Mouse (Mus musculus): Measurements from ENCODE around the gene Mid1. TPM values are rescaled to one million over a fixed set of nuclear protein-coding genes. Genes with fewer than 3 reads are reported as not detected.
"Not testable (repeated sequence)": the region's sequence is repeated elsewhere in the genome, so short reads cannot be mapped to it uniquely, and the experiment has no call there.

Mid1 gene
- polyA plus RNA-seq, 1 experiment from 2014 or later = 1.5 TPM

- ATAC-seq (ENCODE audit: low FRiP score, low TSS enrichment) = not testable (repeated sequence)
- 41% methylated on average over 6 of the region's 6 CpGs for WGBS
Observed at GRCm38 (mm10) chrX:169980203-169980556, 295.2 kb downstream of the Mid1 start.

DNA sequence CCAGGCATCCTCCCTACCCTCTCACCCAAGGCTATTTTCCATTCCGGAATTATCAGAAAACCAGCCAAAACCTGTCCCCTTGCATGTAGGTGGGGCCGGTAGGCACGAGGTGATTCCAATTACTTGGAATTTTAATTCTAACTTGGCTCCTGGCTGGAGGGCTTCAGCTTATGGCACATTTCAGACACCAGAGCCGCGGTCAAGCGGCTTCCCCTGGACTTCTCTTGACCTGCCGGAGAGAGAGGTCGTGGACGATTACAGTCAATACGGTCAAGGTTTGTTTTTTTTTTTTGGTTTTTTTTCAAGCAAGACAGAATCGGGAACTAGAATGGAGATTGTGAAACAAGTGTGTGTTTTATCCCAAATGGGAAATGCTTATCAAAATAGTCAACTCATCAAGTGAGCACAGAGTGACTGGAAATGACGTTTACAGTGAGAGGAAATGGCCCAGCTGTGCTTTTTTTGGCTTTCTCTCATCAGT, 295.9 kb downstream of the Mid1 start:
- Histone ChIP-seq H3K27me3 (ENCODE audit: control insufficient read depth, insufficient read depth, low read length) (peaks cover 3% of the 10 kb centered on the region; the same call in 1 of the 2 replicates), H3K36me3 (ENCODE audit: control insufficient read depth, insufficient read depth, low read length) (peaks cover 8% of the 10 kb centered on the region; the same call in 1 of the 2 replicates), H3K4me1 (replicated peaks; ENCODE audit: control insufficient read depth, insufficient read depth) (no peaks in the 10 kb centered on the region), H3K9ac (ENCODE audit: low read length) (no peak overlapping the region), H3K9me3 (ENCODE audit: control insufficient read depth, low read length) (peaks cover 6% of the 10 kb centered on the region; the same call in 1 of the 2 replicates), H3K4me3 (ENCODE audit: low read depth, low read length) (peak overlapping the region; percentile 4; the same call in 1 of the 2 replicates), H3K4me2 (replicated peaks; ENCODE audit: low read depth) (no peak overlapping the region), H3K27ac (replicated peaks) (no peak overlapping the region)
- ATAC-seq (ENCODE audit: low FRiP score, low TSS enrichment) (no peak), DNase-seq (ENCODE audit: low spot score) (peak; percentile 33)
- 40% methylated on average over 12 of the region's 12 CpGs for WGBS
- TF ChIP-seq CTCF (IDR thresholded peaks at IDR 0.05; ENCODE audit: low read depth) = no peak
- no peak for TF ChIP-seq EP300 (optimal IDR thresholded peaks at IDR 0.05)

More at GRCm38 (mm10) chrX:169980203-169980556, 295.2 kb downstream of the Mid1 start:
- not testable (repeated sequence) for H3K9me3 ChIP-seq (ENCODE audit: control insufficient read depth, low read length); H3K4me2 ChIP-seq (replicated peaks; ENCODE audit: low read depth); H3K27me3 ChIP-seq (ENCODE audit: control insufficient read depth, insufficient read depth, low read length); H3K4me3 ChIP-seq (ENCODE audit: low read depth, low read length); H3K27ac ChIP-seq (replicated peaks); H3K4me1 ChIP-seq (replicated peaks; ENCODE audit: control insufficient read depth, insufficient read depth); H3K36me3 ChIP-seq (ENCODE audit: control insufficient read depth, insufficient read depth, low read length); DNase-seq (ENCODE audit: low spot score); H3K9ac ChIP-seq (ENCODE audit: low read length)

GRCm38 (mm10) chrX:169981761-169982181, 296.8 kb downstream of the Mid1 start:
- not testable (repeated sequence) for H3K4me1 ChIP-seq (replicated peaks; ENCODE audit: control insufficient read depth, insufficient read depth); H3K9ac ChIP-seq (ENCODE audit: low read length); H3K9me3 ChIP-seq (ENCODE audit: control insufficient read depth, low read length); H3K27ac ChIP-seq (replicated peaks); H3K4me2 ChIP-seq (replicated peaks; ENCODE audit: low read depth); H3K27me3 ChIP-seq (ENCODE audit: control insufficient read depth, insufficient read depth, low read length); H3K4me3 ChIP-seq (ENCODE audit: low read depth, low read length)
- H3K36me3 ChIP-seq (ENCODE audit: control insufficient read depth, insufficient read depth, low read length) = peaks cover 11% of the 10 kb centered on the region; the same call in 1 of the 2 replicates
- ATAC-seq (ENCODE audit: low FRiP score, low TSS enrichment) = peak; percentile 43; the same call in 1 of the 2 replicates
- 37% methylated on average over 19 of the region's 19 CpGs for WGBS
- peak; percentile 57 for DNase-seq (ENCODE audit: low spot score)

DNA sequence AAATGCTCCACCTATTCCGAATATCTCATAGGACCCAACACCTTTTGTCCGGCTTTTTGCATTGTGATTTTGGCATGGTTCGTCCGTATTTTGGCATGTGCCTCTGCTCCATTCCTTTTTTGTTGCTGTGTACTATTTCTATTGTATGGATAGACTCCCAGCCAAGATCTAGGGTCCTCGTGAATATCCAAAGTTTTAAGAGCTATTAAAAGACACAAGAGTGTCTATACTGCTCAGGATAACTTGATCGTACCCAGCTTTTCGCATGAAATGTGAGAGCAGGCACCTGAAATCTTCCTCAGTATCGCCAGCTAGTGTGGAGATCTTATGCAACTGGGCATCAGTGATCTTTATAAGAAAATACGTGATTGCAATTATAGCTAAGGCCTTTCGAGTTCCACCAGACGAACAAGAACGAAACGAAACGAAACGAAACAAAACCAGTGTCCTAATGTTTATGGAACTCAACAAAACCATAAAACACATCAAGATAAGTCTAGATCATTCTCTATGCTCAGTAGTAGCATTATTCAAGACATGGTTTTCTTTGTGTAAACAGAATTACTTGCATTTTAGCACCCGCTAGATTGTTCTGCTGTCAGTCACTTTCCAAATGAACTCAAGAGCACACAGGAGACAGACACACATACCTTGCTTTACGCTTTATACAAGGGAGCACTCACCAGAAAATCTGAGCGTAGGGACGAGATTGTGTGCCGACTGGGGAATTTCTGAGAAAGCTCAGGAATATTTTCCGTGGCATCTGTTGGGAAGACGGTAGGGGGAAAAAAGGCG, 297.8 kb downstream of the Mid1 start:
- not testable (repeated sequence) for ATAC-seq (ENCODE audit: low FRiP score, low TSS enrichment); DNase-seq (ENCODE audit: low spot score); H3K27me3 ChIP-seq (ENCODE audit: control insufficient read depth, insufficient read depth, low read length); H3K27ac ChIP-seq (replicated peaks); H3K4me1 ChIP-seq (replicated peaks; ENCODE audit: control insufficient read depth, insufficient read depth); H3K4me3 ChIP-seq (ENCODE audit: low read depth, low read length); H3K4me2 ChIP-seq (replicated peaks; ENCODE audit: low read depth); H3K9ac ChIP-seq (ENCODE audit: low read length)
- WGBS = 47% methylated on average over 23 of the region's 23 CpGs
- H3K36me3 ChIP-seq (ENCODE audit: control insufficient read depth, insufficient read depth, low read length) = peaks cover 14% of the 10 kb centered on the region
- H3K9me3 ChIP-seq (ENCODE audit: control insufficient read depth, low read length) = peaks cover 10% of the 10 kb centered on the region

DNA sequence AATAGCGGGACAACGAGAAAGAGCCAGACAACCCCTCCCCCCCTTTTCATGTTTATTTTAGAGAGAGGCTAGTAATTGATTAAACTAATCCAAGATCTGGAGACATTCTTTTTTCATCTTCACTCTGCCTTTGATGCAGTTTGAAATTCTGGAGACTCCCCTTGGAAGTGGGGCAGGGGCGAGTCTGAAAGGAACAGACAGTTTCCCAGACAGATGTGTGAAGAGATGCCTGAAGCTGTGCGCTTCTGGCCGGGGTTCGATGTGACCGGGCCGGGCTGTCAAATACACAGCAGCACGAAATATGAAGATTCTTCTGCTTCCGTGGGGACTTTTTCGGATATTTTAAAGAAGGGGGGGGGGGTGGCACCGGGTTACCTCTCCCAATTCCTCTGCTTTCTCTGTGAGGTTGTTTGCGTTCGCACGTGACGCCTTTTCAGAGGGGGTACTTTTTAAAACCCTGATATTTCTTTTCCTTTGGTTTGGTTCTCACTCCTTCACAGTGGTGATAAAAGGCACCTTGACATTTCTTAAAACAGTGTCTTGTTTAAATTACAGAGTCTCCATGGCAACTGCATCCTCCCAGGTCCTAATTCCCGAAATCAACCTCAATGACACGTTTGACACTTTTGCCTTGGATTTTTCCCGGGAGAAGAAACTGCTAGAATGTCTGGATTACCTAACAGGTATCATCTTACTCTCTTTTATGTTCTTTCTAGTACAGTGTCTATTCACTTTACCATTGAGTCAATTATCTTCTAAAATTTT, 298.6 kb downstream of the Mid1 start:
- 49% methylated on average over 19 of the region's 19 CpGs for WGBS
- H3K9ac ChIP-seq (ENCODE audit: low read length); H3K4me1 ChIP-seq (replicated peaks; ENCODE audit: control insufficient read depth, insufficient read depth); ATAC-seq (ENCODE audit: low FRiP score, low TSS enrichment); H3K27me3 ChIP-seq (ENCODE audit: control insufficient read depth, insufficient read depth, low read length); H3K27ac ChIP-seq (replicated peaks); H3K4me3 ChIP-seq (ENCODE audit: low read depth, low read length); H3K4me2 ChIP-seq (replicated peaks; ENCODE audit: low read depth): not testable (repeated sequence)
- H3K9me3 ChIP-seq (ENCODE audit: control insufficient read depth, low read length) = peaks cover 11% of the 10 kb centered on the region
- DNase-seq (ENCODE audit: low spot score) = peak; percentile 27
- peaks cover 14% of the 10 kb centered on the region for H3K36me3 ChIP-seq (ENCODE audit: control insufficient read depth, insufficient read depth, low read length)

DNA sequence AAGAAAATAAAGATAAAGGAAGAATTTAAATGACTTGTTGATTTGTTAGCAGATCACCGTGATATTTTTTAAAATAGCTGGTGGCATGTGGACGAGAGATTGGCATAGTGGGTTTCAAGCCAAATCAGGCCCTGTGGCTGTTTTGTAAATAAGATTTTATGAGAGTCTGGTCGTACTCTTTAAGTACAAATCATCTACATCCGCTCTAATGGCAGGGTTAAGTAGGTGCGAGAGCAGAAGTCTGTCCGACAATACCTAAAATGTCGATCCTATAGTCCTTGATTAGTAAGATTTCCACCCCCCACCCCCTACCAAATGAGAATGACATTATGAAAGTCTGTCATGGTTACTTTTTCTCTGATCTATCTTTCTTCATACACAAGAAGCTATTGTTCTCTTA, 299.3 kb downstream of the Mid1 start:
- H3K9ac ChIP-seq (ENCODE audit: low read length); H3K4me1 ChIP-seq (replicated peaks; ENCODE audit: control insufficient read depth, insufficient read depth); H3K27ac ChIP-seq (replicated peaks); H3K4me3 ChIP-seq (ENCODE audit: low read depth, low read length); ATAC-seq (ENCODE audit: low FRiP score, low TSS enrichment); H3K4me2 ChIP-seq (replicated peaks; ENCODE audit: low read depth); DNase-seq (ENCODE audit: low spot score): not testable (repeated sequence)
- 61% methylated on average over 7 of the region's 7 CpGs for WGBS
- peaks cover 11% of the 10 kb centered on the region; the same call in 1 of the 2 replicates for H3K27me3 ChIP-seq (ENCODE audit: control insufficient read depth, insufficient read depth, low read length)
- H3K36me3 ChIP-seq (ENCODE audit: control insufficient read depth, insufficient read depth, low read length) = peaks cover 20% of the 10 kb centered on the region
- peaks cover 17% of the 10 kb centered on the region for H3K9me3 ChIP-seq (ENCODE audit: control insufficient read depth, low read length)

DNA sequence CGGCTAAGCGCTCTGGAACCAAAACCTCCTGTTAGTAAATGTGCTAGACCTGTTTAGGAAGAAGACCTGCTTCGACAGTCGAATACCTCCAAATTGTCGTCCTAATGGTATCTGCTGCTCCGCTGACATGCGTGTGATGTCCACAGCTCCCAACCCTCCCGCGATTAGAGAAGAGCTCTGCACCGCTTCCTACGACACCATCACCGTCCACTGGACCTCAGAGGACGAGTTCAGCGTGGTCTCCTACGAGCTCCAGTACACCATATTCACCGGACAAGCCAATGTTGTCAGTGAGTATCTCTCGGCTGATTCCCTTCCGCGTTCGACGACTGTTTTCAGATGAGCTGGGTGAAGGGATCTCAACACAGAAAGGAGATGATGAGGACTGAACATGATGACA, 299.9 kb downstream of the Mid1 start:
- not testable (repeated sequence) for H3K27ac ChIP-seq (replicated peaks); H3K4me1 ChIP-seq (replicated peaks; ENCODE audit: control insufficient read depth, insufficient read depth); H3K4me2 ChIP-seq (replicated peaks; ENCODE audit: low read depth); ATAC-seq (ENCODE audit: low FRiP score, low TSS enrichment); H3K9ac ChIP-seq (ENCODE audit: low read length); H3K4me3 ChIP-seq (ENCODE audit: low read depth, low read length)
- H3K36me3 ChIP-seq (ENCODE audit: control insufficient read depth, insufficient read depth, low read length) = peaks cover 22% of the 10 kb centered on the region
- H3K9me3 ChIP-seq (ENCODE audit: control insufficient read depth, low read length) = peaks cover 22% of the 10 kb centered on the region
- DNase-seq (ENCODE audit: low spot score) = peak; percentile 31
- peaks cover 11% of the 10 kb centered on the region; the same call in 1 of the 2 replicates for H3K27me3 ChIP-seq (ENCODE audit: control insufficient read depth, insufficient read depth, low read length)
- WGBS = 63% methylated on average over 21 of the region's 21 CpGs

DNA sequence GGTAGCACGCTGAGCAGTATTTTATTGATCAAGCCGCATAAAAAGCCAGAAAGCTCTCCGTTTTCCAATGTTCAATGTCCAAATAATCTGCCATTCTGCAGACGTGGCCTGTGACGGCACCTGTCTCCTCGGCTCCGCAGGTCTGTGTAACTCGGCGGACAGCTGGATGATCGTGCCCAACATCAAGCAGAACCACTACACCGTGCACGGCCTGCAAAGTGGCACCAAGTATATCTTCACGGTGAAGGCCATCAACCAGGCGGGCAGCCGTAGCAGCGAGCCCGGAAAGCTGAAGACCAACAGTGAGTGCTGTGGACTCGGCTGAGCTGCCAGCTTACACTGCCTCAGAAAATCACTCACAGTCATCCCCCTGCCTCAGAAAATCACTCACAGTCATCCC, 300.8 kb downstream of the Mid1 start:
- H3K27me3 ChIP-seq (ENCODE audit: control insufficient read depth, insufficient read depth, low read length); H3K4me3 ChIP-seq (ENCODE audit: low read depth, low read length); ATAC-seq (ENCODE audit: low FRiP score, low TSS enrichment); H3K9ac ChIP-seq (ENCODE audit: low read length); H3K4me2 ChIP-seq (replicated peaks; ENCODE audit: low read depth); H3K4me1 ChIP-seq (replicated peaks; ENCODE audit: control insufficient read depth, insufficient read depth); H3K27ac ChIP-seq (replicated peaks): not testable (repeated sequence)
- DNase-seq (ENCODE audit: low spot score) = peak; percentile 34
- WGBS = 70% methylated on average over 18 of the region's 18 CpGs
- Histone ChIP-seq H3K36me3 (ENCODE audit: control insufficient read depth, insufficient read depth, low read length) (peaks cover 25% of the 10 kb centered on the region), H3K9me3 (ENCODE audit: control insufficient read depth, low read length) (peaks cover 28% of the 10 kb centered on the region)

Measured in stomach, postnatal 0 days (tissue).